Mouse (Mus musculus) heart, adult 2 months (tissue): Measurements from ENCODE around the gene Plekhh1.

Source experiments
- CTCF ChIP-seq: fragments of 200-600 bp; IDR thresholded peaks from 2 replicates; pipeline ENCODE4 v1.8.1; 2022; ENCODE audit warnings: antibody characterized with exemption, mild to moderate bottlenecking, moderate library complexity
- POLR2A ChIP-seq: fragments of 200-500 bp; IDR thresholded peaks from 2 replicates; pipeline ENCODE4 v1.6.1; 2011; ENCODE audit warnings: mild to moderate bottlenecking, low read depth, low read length, control low read depth; ENCODE audit not compliant: insufficient read depth

DNA sequence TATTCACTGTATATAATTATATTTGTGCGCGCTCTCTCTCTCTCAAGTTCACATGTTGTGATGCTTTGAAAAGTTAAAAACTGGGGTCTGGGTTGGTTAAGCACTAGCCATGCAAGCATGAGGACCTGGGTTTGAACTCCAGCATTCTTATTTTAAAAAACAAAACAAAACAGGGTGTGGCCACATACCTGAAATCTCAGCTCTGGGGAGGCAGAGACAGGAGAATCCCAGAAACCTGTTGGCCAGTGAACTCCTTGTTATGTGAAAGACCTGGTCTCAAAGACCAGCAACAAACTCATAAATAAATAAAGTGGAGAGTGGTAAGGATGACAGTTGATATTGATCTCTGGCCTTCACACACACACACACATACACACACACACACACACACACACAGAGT is 5.4 kb downstream of the Plekhh1 start:
- TF ChIP-seq POLR2A (no peak), CTCF (no peak)
